8 mouse cellular contexts compared by ENCODE assay signal in the genomic region with DNA sequence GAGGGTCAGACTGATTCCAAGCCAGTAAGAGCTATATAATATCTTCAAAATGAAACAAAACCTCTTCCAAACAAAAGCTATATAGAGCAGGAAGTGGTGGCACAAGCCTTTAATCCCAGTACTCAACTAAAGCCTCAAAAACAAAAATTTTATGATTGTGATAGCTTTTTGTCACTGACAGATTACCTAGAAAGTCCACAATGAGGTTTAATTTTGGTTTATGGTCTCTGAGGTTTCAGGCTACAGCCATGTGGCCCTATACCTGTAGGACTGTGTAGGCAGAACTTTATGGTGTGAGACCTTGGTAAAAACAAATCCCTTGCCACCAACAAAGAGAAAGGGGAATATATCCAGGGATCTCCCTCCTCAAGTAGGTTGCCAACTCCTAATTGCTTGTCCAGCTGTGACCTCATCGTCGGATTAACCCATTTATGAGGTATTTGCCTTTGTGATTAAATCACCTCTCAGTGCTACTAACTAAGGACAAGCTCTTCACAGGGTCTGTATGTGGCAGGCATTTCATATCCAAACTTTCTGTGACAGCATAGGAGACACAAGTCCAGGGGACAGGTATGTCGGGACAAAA. TPM values are rescaled to one million over a fixed set of nuclear protein-coding genes. Genes with fewer than 3 reads are reported as not detected.
DNase-seq lines count a peak whose midpoint lies in the region; ATAC-seq lines count a peak whose summit lies in the region.

No protein-coding gene starts in this region.

- H3K4me1 ChIP-seq in lung, embryonic 15.5 days: peaks cover 21% of the 10 kb centered on the region
- H3K4me1 ChIP-seq in forebrain, embryonic 11.5 days (replicated peaks; ENCODE audit: control insufficient read depth, insufficient read depth, low read length): peaks cover 12% of the 10 kb centered on the region
- peaks cover 26% of the 10 kb centered on the region for H3K4me1 ChIP-seq in limb, embryonic 13.5 days
- H3K4me1 ChIP-seq in neural tube, embryonic 15.5 days: peaks cover 29% of the 10 kb centered on the region

- H3K9ac ChIP-seq in lung, embryonic 15.5 days: no peak overlapping the region
- H3K9ac ChIP-seq in forebrain, embryonic 11.5 days (ENCODE audit: low read length): peak overlapping the region; percentile 99
- H3K9ac ChIP-seq in limb, embryonic 13.5 days: peak overlapping the region; percentile 99; the same call in 1 of the 2 replicates
- H3K9ac ChIP-seq in neural tube, embryonic 15.5 days (replicated peaks): 0 out of 2 replicates have a peak overlapping the region, but pooled peaks have one; percentile 96

- ATAC-seq in lung, embryonic 15.5 days (ENCODE audit: borderline replicate concordance, extremely low read depth, low FRiP score, low TSS enrichment): no peak
- no peak for ATAC-seq in forebrain, embryonic 11.5 days (replicated peaks; ENCODE audit: low FRiP score)
- ATAC-seq in limb, embryonic 13.5 days (ENCODE audit: low FRiP score, low read depth): no peak
- ATAC-seq in neural tube, embryonic 15.5 days (ENCODE audit: low FRiP score): no peak

- H3K4me2 ChIP-seq in lung, embryonic 15.5 days: peak overlapping the region; percentile 60
- H3K4me2 ChIP-seq in forebrain, embryonic 11.5 days (ENCODE audit: low read depth, low read length, severe bottlenecking): peak overlapping the region; percentile 81; the same call in 1 of the 2 replicates
- peak overlapping the region; percentile 90 for H3K4me2 ChIP-seq in limb, embryonic 13.5 days (replicated peaks)
- peak overlapping the region; percentile 83 for H3K4me2 ChIP-seq in neural tube, embryonic 15.5 days

- H3K36me3 ChIP-seq in lung, embryonic 15.5 days: peaks cover 13% of the 10 kb centered on the region
- peaks cover 4% of the 10 kb centered on the region; the same call in 1 of the 2 replicates for H3K36me3 ChIP-seq in forebrain, embryonic 11.5 days (ENCODE audit: control insufficient read depth, insufficient read depth, low read length)
- H3K36me3 ChIP-seq in limb, embryonic 13.5 days: peaks cover 14% of the 10 kb centered on the region
- H3K36me3 ChIP-seq in neural tube, embryonic 15.5 days: peaks cover 8% of the 10 kb centered on the region; the same call in 1 of the 2 replicates

- intact Hi-C loops in left cerebral cortex, postnatal 25 days (cut with DNase I): loop anchor here (2.0 to 5.0 kb wide), 2 partner anchors 31 to 1618 kb away; no protein-coding TSS in a partner anchor

- WGBS in lung, embryonic 15.5 days: 79% methylated on average over 3 of the region's 3 CpGs
- WGBS in forebrain, embryonic 11.5 days: 56% methylated on average over 3 of the region's 3 CpGs
- 64% methylated on average over 3 of the region's 3 CpGs for WGBS in limb, embryonic 13.5 days
- WGBS in neural tube, embryonic 15.5 days: 78% methylated on average over 3 of the region's 3 CpGs

- H3K27ac ChIP-seq in lung, embryonic 15.5 days: 0 out of 2 replicates have a peak overlapping the region, but pooled peaks have one; percentile 100
- peak overlapping the region; percentile 31; the same call in 1 of the 2 replicates for H3K27ac ChIP-seq in forebrain, embryonic 11.5 days (ENCODE audit: low read depth, low read length)
- H3K27ac ChIP-seq in limb, embryonic 13.5 days: no peak overlapping the region
- H3K27ac ChIP-seq in neural tube, embryonic 15.5 days (replicated peaks): peak overlapping the region; percentile 99; the same call in 1 of the 2 replicates

- peak overlapping the region; percentile 99 for H3K4me3 ChIP-seq in lung, embryonic 15.5 days
- peak overlapping the region; percentile 100; the same call in 1 of the 2 replicates for H3K4me3 ChIP-seq in forebrain, embryonic 11.5 days (ENCODE audit: low read depth, low read length)
- peak overlapping the region; percentile 98 for H3K4me3 ChIP-seq in limb, embryonic 13.5 days
- H3K4me3 ChIP-seq in neural tube, embryonic 15.5 days (replicated peaks): peak overlapping the region; percentile 97; the same call in 1 of the 2 replicates

- H3K9me3 ChIP-seq in lung, embryonic 15.5 days: no peaks in the 10 kb centered on the region
- H3K9me3 ChIP-seq in forebrain, embryonic 11.5 days (ENCODE audit: control insufficient read depth, low read length): no peaks in the 10 kb centered on the region
- H3K9me3 ChIP-seq in limb, embryonic 13.5 days: no peaks in the 10 kb centered on the region
- no peaks in the 10 kb centered on the region for H3K9me3 ChIP-seq in neural tube, embryonic 15.5 days (replicated peaks)

- DNase-seq in lung, postnatal 10 days: no peak
- DNase-seq in forebrain, embryonic 11.5 days (ENCODE audit: low spot score): no peak
- DNase-seq in layer of hippocampus, adult 9-10 months (ENCODE audit: low spot score): no peak
- no peak for DNase-seq in left cerebral cortex, postnatal 25 days (ENCODE audit: low spot score in 2 of 2)
- no peak for DNase-seq in frontal cortex, postnatal 10 days (ENCODE audit: low spot score in 2 of 2)

- H3K27me3 ChIP-seq in lung, embryonic 15.5 days: no peaks in the 10 kb centered on the region
- H3K27me3 ChIP-seq in forebrain, embryonic 11.5 days (ENCODE audit: control insufficient read depth, insufficient read depth, low read length): no peaks in the 10 kb centered on the region
- H3K27me3 ChIP-seq in limb, embryonic 13.5 days: no peaks in the 10 kb centered on the region
- H3K27me3 ChIP-seq in neural tube, embryonic 15.5 days (replicated peaks): no peaks in the 10 kb centered on the region

RNA-seq across cellular contexts. Expression of gene Ccnl1, which starts 1.5 kb away (rescaled TPM):
- 106 and 116 TPM in 2 replicates for polyA plus RNA-seq in lung, embryonic 15.5 days (2015; fragmentation: Nextera tagmentation; extraction: Ambion mirVana)
- polyA plus RNA-seq in forebrain, embryonic 11.5 days (2014; fragmentation: Nextera tagmentation; extraction: Ambion mirVana): 124 and 130 TPM in 2 replicates
- polyA plus RNA-seq in limb, embryonic 13.5 days (2015; fragmentation: Nextera tagmentation; extraction: Ambion mirVana): 118 and 120 TPM in 2 replicates
- polyA plus RNA-seq in neural tube, embryonic 15.5 days (2015; fragmentation: Nextera tagmentation; extraction: Ambion mirVana): 63.4 and 68.3 TPM in 2 replicates
- 10 to 100 TPM; 47.1 to 50.9 TPM for total RNA-seq in left cerebral cortex, postnatal 25 days (2021)
